Mouse (Mus musculus): ENCODE results near the gene Fut1.

Fut1 gene

GRCm38 (mm10) chr7:45598960-45599879 lies 17.9 kb upstream of the Fut1 start:
- DNase-seq (ENCODE audit: low read depth, low spot score): no peak

DNA sequence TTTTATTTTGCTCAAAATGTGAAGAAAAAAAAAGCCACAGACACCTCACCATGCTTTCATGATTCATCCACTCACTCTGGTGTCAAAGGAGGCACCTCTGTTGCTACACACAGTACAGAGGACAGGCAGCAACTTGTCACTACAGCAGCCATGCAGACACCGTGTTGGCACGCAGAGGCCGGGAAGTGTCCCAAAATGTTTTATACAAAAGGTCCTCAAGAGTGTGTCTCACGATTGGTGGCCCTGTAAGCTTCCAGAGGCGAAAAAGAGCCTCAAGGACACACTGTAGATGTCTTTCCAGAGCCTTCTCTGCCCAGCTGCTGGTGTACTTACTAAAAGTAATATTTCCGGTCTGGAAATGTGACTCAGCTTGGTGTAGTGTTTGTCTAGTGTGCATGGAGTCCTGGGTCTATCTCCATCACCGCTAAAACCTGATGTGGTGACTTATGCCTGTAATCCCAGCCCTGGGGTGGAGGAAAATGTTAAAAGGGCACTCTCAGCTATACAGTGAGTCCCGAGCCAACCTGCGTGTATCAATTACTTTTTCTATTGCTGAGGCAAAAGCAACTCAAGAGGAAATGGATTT lies 11.3 kb upstream of the Fut1 start:
- no peak for DNase-seq (ENCODE audit: low read depth, low spot score)

GRCm38 (mm10) chr7:45609511-45609910 lies 7.6 kb upstream of the Fut1 start:
- DNase-seq (ENCODE audit: low read depth, low spot score): no peak

DNA sequence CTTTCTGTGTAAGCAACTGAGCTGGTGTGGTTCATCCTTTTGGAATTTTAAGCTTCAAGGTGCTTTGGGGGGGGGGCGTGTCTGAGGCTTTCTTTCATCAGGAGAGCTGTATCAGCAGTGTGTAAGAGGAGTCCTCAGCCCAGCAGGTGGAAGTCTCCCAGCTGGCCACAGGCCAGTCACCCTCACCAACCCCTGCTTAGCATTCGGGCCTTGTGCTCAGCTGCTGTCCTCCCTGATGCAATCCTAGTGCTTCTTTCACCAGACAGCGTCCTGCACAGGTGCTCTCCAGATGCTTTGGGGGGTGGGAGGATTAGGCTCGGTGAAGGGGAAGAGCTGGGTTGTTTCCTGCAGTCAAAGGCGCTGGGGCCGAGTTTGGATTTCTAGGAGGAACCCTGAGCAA lies 812 bp upstream of the Fut1 start:
- no peak for DNase-seq (ENCODE audit: low read depth, low spot score)

GRCm38 (mm10) chr7:45618316-45618715 lies 1.2 kb downstream of the Fut1 start:
- DNase-seq (ENCODE audit: low read depth, low spot score): no peak

GRCm38 (mm10) chr7:45619592-45619991 lies 2.5 kb downstream of the Fut1 start:
- DNase-seq (ENCODE audit: low read depth, low spot score): no peak

GRCm38 (mm10) chr7:45621443-45621842 lies 4.4 kb downstream of the Fut1 start, which contains the start of gene Izumo1:
Gene Izumo1, plus strand, starts transcription at chr7:45621811.
- peak; percentile 31 for DNase-seq (ENCODE audit: low read depth, low spot score)

GRCm38 (mm10) chr7:45623507-45623906 lies 6.4 kb downstream of the Fut1 start:
- DNase-seq (ENCODE audit: low read depth, low spot score): no peak

- no peak for DNase-seq (ENCODE audit: low read depth, low spot score)
These were observed 7.6 kb downstream of the Fut1 start for GRCm38 (mm10) chr7:45624718-45625117.

DNA sequence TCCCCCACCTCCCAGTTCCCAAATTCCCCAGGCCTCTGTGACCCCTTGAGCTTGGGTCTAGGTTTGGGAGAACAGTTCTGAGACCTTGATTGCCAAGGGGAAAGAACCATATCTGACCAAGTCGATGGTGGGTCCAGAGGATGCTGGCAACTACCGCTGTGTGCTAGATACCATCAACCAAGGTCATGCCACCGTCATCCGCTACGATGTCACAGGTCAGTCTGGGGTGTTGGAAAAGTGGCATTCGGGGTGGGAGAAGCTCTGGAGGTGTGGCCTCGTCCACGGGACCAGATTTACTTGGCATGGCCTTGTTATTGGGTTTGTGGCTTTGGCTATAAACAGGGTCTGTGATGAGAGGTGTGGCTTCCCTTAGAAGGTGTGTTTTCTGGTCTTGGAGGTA lies 8.4 kb downstream of the Fut1 start:
- no peak for DNase-seq (ENCODE audit: low read depth, low spot score)

DNA sequence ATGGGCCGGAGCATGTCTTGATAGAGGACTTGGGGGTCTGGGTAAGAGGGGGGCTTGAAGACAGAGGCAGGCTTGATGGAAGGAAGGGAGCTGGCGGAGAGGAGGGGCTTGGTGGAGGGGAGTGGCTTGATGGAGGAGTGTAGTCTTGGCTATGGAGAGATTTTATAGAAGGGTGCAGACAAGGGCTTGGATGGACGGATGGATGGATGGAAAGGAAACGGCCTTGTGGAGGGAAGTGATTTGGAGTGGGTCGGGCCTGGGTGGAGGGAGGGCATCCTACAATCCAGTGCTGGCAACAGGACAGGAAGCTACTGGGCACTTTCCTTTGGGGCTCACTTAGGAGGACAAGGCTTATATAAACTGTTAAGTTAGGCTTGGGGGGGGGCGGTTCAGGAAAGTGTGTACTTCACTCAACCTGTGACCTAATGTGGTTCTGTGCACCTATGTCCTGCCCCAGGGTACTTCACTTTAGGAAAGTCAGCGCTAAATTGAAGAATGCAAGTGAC lies 9.5 kb downstream of the Fut1 start:
- DNase-seq (ENCODE audit: low read depth, low spot score): no peak

DNA sequence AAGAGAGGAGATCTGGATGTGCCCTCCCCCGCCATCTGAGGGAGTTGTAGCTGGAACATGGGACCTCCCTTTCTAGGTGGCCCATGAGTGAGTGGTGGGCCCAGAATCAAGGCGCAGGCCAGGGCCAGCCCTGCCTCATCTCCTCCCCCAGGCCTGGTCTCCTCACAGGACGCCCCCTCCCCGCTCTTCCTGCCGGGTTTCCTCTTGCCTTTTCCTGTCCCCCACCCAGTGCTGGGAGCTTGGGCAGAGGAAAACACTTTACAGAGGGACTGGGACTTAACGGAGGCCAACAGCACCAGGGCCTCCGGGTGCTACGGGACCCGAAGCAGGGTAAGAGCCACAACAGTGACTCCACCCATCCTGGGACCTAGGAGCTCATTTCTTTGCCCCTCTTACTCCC lies 10.2 kb downstream of the Fut1 start, which contains the start of gene Rasip1:
Rasip1 (plus strand) TSS at position 228 of the 400 bp plus-strand sequence.
- no peak for DNase-seq (ENCODE audit: low read depth, low spot score)

DNA sequence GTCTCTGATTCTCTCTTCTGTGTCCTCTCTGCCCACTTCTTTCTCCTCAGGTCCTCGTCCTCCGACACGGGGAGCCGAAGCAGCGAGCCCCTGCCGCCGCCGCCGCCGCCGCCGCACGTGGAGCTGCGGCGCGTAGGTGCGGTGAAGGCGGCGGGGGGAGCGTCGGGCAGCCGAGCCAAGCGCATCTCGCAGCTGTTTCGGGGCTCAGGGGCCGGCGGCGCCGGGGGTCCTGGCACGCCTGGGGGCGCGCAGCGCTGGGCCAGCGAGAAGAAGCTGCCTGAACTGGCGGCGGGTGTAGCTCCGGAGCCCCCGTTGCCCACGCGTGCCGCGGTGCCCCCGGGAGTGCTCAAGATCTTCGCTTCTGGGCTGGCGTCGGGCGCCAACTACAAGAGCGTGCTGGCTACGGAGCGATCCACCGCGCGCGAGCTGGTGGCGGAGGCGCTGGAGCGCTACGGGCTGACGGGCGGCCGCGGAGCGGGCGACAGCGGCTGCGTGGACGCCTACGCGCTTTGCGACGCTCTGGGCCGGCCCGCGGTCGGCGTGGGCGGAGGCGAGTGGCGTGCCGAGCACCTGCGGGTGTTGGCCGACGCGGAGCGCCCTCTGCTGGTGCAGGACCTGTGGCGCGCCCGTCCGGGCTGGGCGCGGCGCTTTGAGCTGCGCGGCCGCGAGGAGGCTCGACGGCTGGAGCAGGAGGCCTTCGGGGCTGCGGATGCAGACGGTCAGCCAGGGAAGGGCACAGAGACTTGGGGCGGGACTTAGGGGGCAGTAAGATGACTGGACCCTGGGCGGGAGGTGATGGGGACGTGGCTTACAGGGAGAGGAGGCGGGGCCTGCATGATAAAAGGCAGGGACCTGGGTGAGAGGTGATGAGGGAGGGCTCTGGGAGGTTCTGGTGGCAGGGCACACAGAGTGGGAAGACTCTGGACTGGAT lies 11.5 kb downstream of the Fut1 start:
- DNase-seq (ENCODE audit: low read depth, low spot score): peak; percentile 92

DNA sequence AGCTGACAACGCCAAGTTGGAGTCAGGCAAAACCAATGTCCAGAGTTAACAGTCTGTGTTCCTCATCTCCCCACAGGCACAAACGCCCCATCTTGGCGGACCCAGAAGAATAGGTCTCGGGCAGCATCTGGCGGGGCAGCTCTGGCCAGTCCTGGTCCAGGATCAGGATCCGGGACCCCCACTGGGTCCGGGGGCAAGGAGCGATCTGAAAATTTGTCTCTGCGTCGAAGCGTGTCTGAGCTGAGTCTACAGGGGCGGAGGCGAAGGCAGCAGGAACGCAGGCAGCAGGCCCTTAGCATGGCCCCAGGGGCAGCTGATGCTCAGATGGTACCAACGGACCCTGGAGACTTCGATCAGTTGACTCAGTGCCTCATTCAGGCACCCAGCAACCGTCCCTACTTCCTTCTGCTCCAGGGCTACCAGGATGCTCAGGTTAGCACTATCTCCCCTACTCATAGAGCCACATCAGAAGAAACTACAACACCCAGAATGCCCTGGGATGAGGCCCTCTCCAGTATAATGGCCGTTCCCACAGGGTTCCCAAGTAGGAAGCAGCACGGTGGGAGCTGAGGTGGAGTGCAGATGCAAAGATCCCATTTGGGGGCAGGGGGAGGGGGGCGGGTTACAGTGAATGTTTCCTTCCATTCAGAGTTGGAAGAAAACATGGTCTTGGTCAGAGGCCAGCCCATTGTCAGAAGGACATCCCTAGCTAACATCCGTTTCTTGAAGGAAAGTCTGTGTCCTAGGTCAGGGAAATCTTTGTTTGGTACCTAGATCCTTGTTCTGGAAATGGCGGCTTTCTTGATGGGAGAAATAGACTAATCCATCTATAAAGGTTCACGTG lies 13.2 kb downstream of the Fut1 start:
- no peak for DNase-seq (ENCODE audit: low read depth, low spot score)

DNA sequence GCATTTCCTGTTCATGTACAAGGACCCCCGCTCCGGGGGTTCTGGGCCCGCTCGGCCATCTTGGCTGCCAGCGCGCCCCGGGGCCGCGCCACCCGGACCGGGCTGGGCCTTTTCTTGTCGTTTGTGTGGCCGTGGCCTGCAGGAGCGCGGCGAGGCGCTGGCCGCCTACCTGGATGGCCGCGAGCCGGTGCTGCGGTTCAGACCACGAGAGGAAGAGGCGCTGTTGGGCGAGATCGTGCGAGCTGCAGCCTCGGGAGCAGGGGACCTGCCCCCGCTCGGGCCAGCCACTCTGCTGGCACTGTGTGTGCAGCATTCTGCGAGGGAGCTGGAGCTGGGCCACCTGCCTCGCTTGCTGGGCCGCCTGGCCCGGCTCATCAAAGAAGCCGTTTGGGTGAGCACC lies 15.4 kb downstream of the Fut1 start:
- DNase-seq (ENCODE audit: low read depth, low spot score): no peak

- DNase-seq (ENCODE audit: low read depth, low spot score): peak; percentile 41
These were observed 18.0 kb downstream of the Fut1 start for GRCm38 (mm10) chr7:45634946-45635681.

GRCm38 (mm10) chr7:45635711-45636688 lies 18.9 kb downstream of the Fut1 start:
- DNase-seq (ENCODE audit: low read depth, low spot score): no peak

DNA sequence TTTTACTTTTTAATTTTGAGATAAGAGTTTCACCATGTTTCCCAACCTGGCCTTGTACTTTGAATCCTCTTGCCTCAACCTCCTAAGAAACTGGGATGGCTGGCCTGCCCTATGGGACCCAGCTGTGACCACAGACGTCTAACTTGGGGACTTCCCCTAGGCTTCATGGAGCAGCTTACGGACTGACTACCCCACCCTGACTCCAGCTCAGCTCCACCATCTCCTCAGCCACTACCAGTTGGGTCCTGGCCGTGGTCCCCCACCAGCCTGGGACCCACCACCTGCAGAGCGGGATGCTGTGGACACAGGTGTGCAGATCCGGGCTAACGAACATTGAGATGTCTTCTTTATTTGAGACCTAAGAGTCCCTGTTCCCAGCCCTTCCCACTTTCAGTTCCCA lies 20.6 kb downstream of the Fut1 start:
- DNase-seq (ENCODE audit: low read depth, low spot score): no peak

All from CD4-positive helper T cell, adult 2 months (primary cell).